Mouse (Mus musculus) splenic B cell, adult 2 months (primary cell): Measurements from ENCODE around the gene Tmem114.

ENCODE experiments used
- DNase-seq: peaks from one replicate; pipeline ENCODE4 v3.0.0-alpha.2; 2011; ENCODE audit warnings: low read depth, low spot score
- H3K27me3 ChIP-seq: 2 replicates; pipeline ENCODE4 v1.6.1; 2012; ENCODE audit warnings: mild to moderate bottlenecking, low read length, moderate library complexity, mixed read lengths; ENCODE audit not compliant: control insufficient read depth, poor library complexity, insufficient read depth, severe bottlenecking
- H3K36me3 ChIP-seq: 2 replicates; pipeline ENCODE4 v1.6.1; 2012; ENCODE audit warnings: mild to moderate bottlenecking, low read length, moderate library complexity, mixed read lengths; ENCODE audit not compliant: control insufficient read depth, poor library complexity, insufficient read depth, severe bottlenecking

Tmem114 gene

GRCm38 (mm10) chr16:8385679-8386078 lies 39.3 kb downstream of the Tmem114 start:
- H3K27me3 ChIP-seq: no peaks in the 10 kb centered on the region
- DNase-seq: no peak
- no peaks in the 10 kb centered on the region for H3K36me3 ChIP-seq

- DNase-seq: no peak
- Histone ChIP-seq H3K27me3 (no peaks in the 10 kb centered on the region), H3K36me3 (no peaks in the 10 kb centered on the region)
These were observed 40.2 kb downstream of the Tmem114 start for GRCm38 (mm10) chr16:8384772-8385171.

GRCm38 (mm10) chr16:8383396-8383795 lies 41.5 kb downstream of the Tmem114 start:
- H3K27me3 ChIP-seq: no peaks in the 10 kb centered on the region
- H3K36me3 ChIP-seq: no peaks in the 10 kb centered on the region
- DNase-seq: no peak

GRCm38 (mm10) chr16:8363066-8363465 lies 61.9 kb downstream of the Tmem114 start:
- H3K27me3 ChIP-seq: no peaks in the 10 kb centered on the region
- H3K36me3 ChIP-seq: no peaks in the 10 kb centered on the region
- DNase-seq: no peak
